Mouse (Mus musculus): ENCODE measurements around the gene Zfp708.
"Not testable (repeated sequence)": the region's sequence is repeated elsewhere in the genome, so short reads cannot be mapped to it uniquely, and the experiment has no call there.

Zfp708 gene

GRCm38 (mm10) chr13:67097876-67098275 lies at the start of gene Zfp708:
Gene Zfp708, minus strand, starts transcription at chr13:67097976.
- DNase-seq (ENCODE audit: low spot score), result no peak

GRCm38 (mm10) chr13:67128038-67128721 lies 30.4 kb upstream of the Zfp708 start:
- DNase-seq (ENCODE audit: low spot score), result peak; percentile 89

- not testable (repeated sequence) for DNase-seq (ENCODE audit: low spot score)
Measured at GRCm38 (mm10) chr13:67127507-67127906, 29.7 kb upstream of the Zfp708 start.

- no peak for DNase-seq (ENCODE audit: low spot score)
Measured at GRCm38 (mm10) chr13:67124460-67124859, 26.7 kb upstream of the Zfp708 start.

GRCm38 (mm10) chr13:67121360-67121759 lies 23.6 kb upstream of the Zfp708 start, which contains the start of gene Zfp759:
Gene Zfp759, plus strand, starts transcription at chr13:67121660.
- DNase-seq (ENCODE audit: low spot score), result not testable (repeated sequence)

GRCm38 (mm10) chr13:67116163-67116562 lies 18.4 kb upstream of the Zfp708 start, which contains the start of gene Rslcan18:
Gene Rslcan18, minus strand, starts transcription at chr13:67116263.
- not testable (repeated sequence) for DNase-seq (ENCODE audit: low spot score)

- no peak for DNase-seq (ENCODE audit: low spot score)
Measured at GRCm38 (mm10) chr13:67113287-67113686, 15.5 kb upstream of the Zfp708 start.

GRCm38 (mm10) chr13:67112096-67112495 lies 14.3 kb upstream of the Zfp708 start:
- DNase-seq (ENCODE audit: low spot score), result peak; percentile 7

GRCm38 (mm10) chr13:67108821-67109206 lies 11.0 kb upstream of the Zfp708 start:
- DNase-seq (ENCODE audit: low spot score), result no peak

GRCm38 (mm10) chr13:67108194-67108820 lies 10.5 kb upstream of the Zfp708 start, which contains the start of gene Gm28557:
Gene Gm28557, minus strand, starts transcription at chr13:67108604.
- DNase-seq (ENCODE audit: low spot score), result peak; percentile 97

GRCm38 (mm10) chr13:67107681-67108080 lies 9.9 kb upstream of the Zfp708 start:
- no peak for DNase-seq (ENCODE audit: low spot score)

- no peak for DNase-seq (ENCODE audit: low spot score)
Measured at GRCm38 (mm10) chr13:67090154-67090553, 7.6 kb downstream of the Zfp708 start.

- DNase-seq (ENCODE audit: low spot score), result peak; percentile 11
Measured at GRCm38 (mm10) chr13:67081946-67082345, 15.8 kb downstream of the Zfp708 start.

- DNase-seq (ENCODE audit: low spot score), result peak; percentile 87
Measured at GRCm38 (mm10) chr13:67081142-67081713, 16.5 kb downstream of the Zfp708 start.

GRCm38 (mm10) chr13:67077244-67077643 lies 20.5 kb downstream of the Zfp708 start:
- no peak for DNase-seq (ENCODE audit: low spot score)

GRCm38 (mm10) chr13:67072786-67073185 lies 25.0 kb downstream of the Zfp708 start:
- no peak for DNase-seq (ENCODE audit: low spot score)

- DNase-seq (ENCODE audit: low spot score), result no peak
Measured at GRCm38 (mm10) chr13:67065386-67065785, 32.4 kb downstream of the Zfp708 start.

GRCm38 (mm10) chr13:67062427-67062826 lies 35.3 kb downstream of the Zfp708 start:
- DNase-seq (ENCODE audit: low spot score), result no peak

GRCm38 (mm10) chr13:67060786-67061358 lies 36.9 kb downstream of the Zfp708 start, which contains the start of gene Zfp712:
Gene Zfp712, minus strand, starts transcription at chr13:67061170.
- peak; percentile 95 for DNase-seq (ENCODE audit: low spot score)

- DNase-seq (ENCODE audit: low spot score), result peak; percentile 16
Measured at GRCm38 (mm10) chr13:67060161-67060785, 37.5 kb downstream of the Zfp708 start.

Measured in lung, postnatal 25 days (tissue).